ENCODE assay signal across 11 mouse cellular contexts in genomic region chrX:53045187-53045903, GRCm38 (mm10). TPM values are rescaled to one million over a fixed set of nuclear protein-coding genes. Genes with fewer than 3 reads are reported as not detected.
DNase-seq lines count a peak whose midpoint lies in the region; ATAC-seq and TF ChIP-seq lines count a peak whose summit lies in the region.
"Had no signal": no experiment of that assay in that cellular context is flagged by ENCODE, and none has a peak within 500 bp of the region (broad histone marks: within the 10 kb centered on the region; RNA-seq: fewer than 3 reads in every experiment).

No protein-coding gene starts in this region.

- intact Hi-C loops in heart, postnatal 14 days (cut with DNase I): no loop called here

- no peaks in the 10 kb centered on the region for H3K79me2 ChIP-seq in liver, adult 2 months (ENCODE audit: control insufficient read depth, insufficient read depth, low read length)

- H3K9ac ChIP-seq in forebrain, embryonic 14.5 days (ENCODE audit: low read length): no peak overlapping the region
- H3K9ac ChIP-seq in forebrain, embryonic 12.5 days: no peak overlapping the region
- H3K9ac ChIP-seq in liver, adult 2 months (ENCODE audit: low read depth, low read length): no peak overlapping the region
- H3K9ac ChIP-seq: neural tube, embryonic 13.5 days had no signal

- no peaks in the 10 kb centered on the region for H3K4me1 ChIP-seq in forebrain, embryonic 14.5 days (ENCODE audit: control insufficient read depth, insufficient read depth, low read length)
- H3K4me1 ChIP-seq in forebrain, embryonic 12.5 days: peaks cover 4% of the 10 kb centered on the region; the same call in 1 of the 2 replicates
- peaks cover 19% of the 10 kb centered on the region for H3K4me1 ChIP-seq in bone marrow macrophage, adult 2 months (ENCODE audit: control insufficient read depth, insufficient read depth, low read length)
- no peaks in the 10 kb centered on the region for H3K4me1 ChIP-seq in liver, adult 2 months (ENCODE audit: control insufficient read depth, insufficient read depth, low read length)
- H3K4me1 ChIP-seq: neural tube, embryonic 13.5 days had no signal

- no peaks in the 10 kb centered on the region for H3K27me3 ChIP-seq in forebrain, embryonic 14.5 days (replicated peaks; ENCODE audit: control insufficient read depth, insufficient read depth, low read length)
- H3K27me3 ChIP-seq in forebrain, embryonic 12.5 days: no peaks in the 10 kb centered on the region
- no peaks in the 10 kb centered on the region for H3K27me3 ChIP-seq in liver, adult 2 months (ENCODE audit: control insufficient read depth, insufficient read depth, low read length)
- H3K27me3 ChIP-seq: CH12.LX; neural tube, embryonic 13.5 days had no signal

- peak; percentile 83 for ATAC-seq in forebrain, embryonic 14.5 days
- ATAC-seq in forebrain, embryonic 12.5 days (ENCODE audit: low FRiP score): no peak

- no peak for TF ChIP-seq CTCF in bone marrow macrophage, adult 2 months (IDR thresholded peaks at IDR 0.05; ENCODE audit: low read depth, low read length)
- no peak for TF ChIP-seq CTCF in liver, adult 2 months (IDR thresholded peaks at IDR 0.05; ENCODE audit: low read depth, low read length)

- DNase-seq in forebrain, embryonic 14.5 days (ENCODE audit: low spot score): peak; percentile 47
- DNase-seq in heart, postnatal 14 days: peak; percentile 48 to 53
- no peak for DNase-seq in liver, adult 2 months (ENCODE audit: extremely low read depth, low read depth, low spot score)
- no peak for DNase-seq in embryo, embryonic 9.5 days (ENCODE audit: extremely low spot score)
- no peak for DNase-seq in retina, postnatal 1 day
- DNase-seq in right cerebral cortex, postnatal 36 days (ENCODE audit: low spot score in 2 of 2): no peak
- DNase-seq: cerebellum, adult 11 months had no signal

- peak overlapping the region; percentile 44; the same call in 1 of the 2 replicates for H3K27ac ChIP-seq in forebrain, embryonic 14.5 days (ENCODE audit: low read depth, low read length)
- no peak overlapping the region for H3K27ac ChIP-seq in forebrain, embryonic 12.5 days
- peak overlapping the region; percentile 60 for H3K27ac ChIP-seq in bone marrow macrophage, adult 2 months (ENCODE audit: insufficient read depth, low read depth, low read length)
- H3K27ac ChIP-seq in liver, adult 2 months (replicated peaks; ENCODE audit: insufficient read depth, low read depth, low read length): 0 out of 2 replicates have a peak overlapping the region, but pooled peaks have one; percentile 23
- H3K27ac ChIP-seq: neural tube, embryonic 13.5 days had no signal

- no peaks in the 10 kb centered on the region for H3K36me3 ChIP-seq in forebrain, embryonic 14.5 days (ENCODE audit: control insufficient read depth, insufficient read depth, low read length)
- H3K36me3 ChIP-seq in forebrain, embryonic 12.5 days (replicated peaks): no peaks in the 10 kb centered on the region
- H3K36me3 ChIP-seq in liver, adult 2 months (ENCODE audit: control insufficient read depth, insufficient read depth, low read length): no peaks in the 10 kb centered on the region
- H3K36me3 ChIP-seq: neural tube, embryonic 13.5 days had no signal

- H3K4me3 ChIP-seq in forebrain, embryonic 14.5 days (ENCODE audit: low read depth, low read length): no peak overlapping the region
- H3K4me3 ChIP-seq in forebrain, embryonic 12.5 days (replicated peaks): no peak overlapping the region
- H3K4me3 ChIP-seq in bone marrow macrophage, adult 2 months (ENCODE audit: insufficient read depth, low read length): no peak overlapping the region
- H3K4me3 ChIP-seq in liver, adult 2 months (ENCODE audit: insufficient read depth, low read depth, low read length): no peak overlapping the region
- H3K4me3 ChIP-seq: neural tube, embryonic 13.5 days had no signal

- H3K4me2 ChIP-seq in forebrain, embryonic 14.5 days (ENCODE audit: low read length): no peak overlapping the region
- H3K4me2 ChIP-seq in forebrain, embryonic 12.5 days: no peak overlapping the region
- H3K4me2 ChIP-seq: neural tube, embryonic 13.5 days had no signal

- no peak for TF ChIP-seq POLR2A in bone marrow macrophage, adult 2 months (IDR thresholded peaks at IDR 0.05; ENCODE audit: borderline replicate concordance, low read depth, low read length)
- no peak for TF ChIP-seq POLR2A in liver, adult 2 months (IDR thresholded peaks at IDR 0.05; ENCODE audit: extremely low read depth, insufficient read depth, low read length)

- 47% methylated on average over 10 of the region's 10 CpGs for WGBS in forebrain, embryonic 14.5 days
- 53% methylated on average over 10 of the region's 10 CpGs for WGBS in forebrain, embryonic 12.5 days
- 56% methylated on average over 10 of the region's 10 CpGs for WGBS in liver, adult 2 months

- H3K9me3 ChIP-seq in forebrain, embryonic 14.5 days (replicated peaks; ENCODE audit: control insufficient read depth, low read length): no peaks in the 10 kb centered on the region
- no peaks in the 10 kb centered on the region for H3K9me3 ChIP-seq in forebrain, embryonic 12.5 days
- H3K9me3 ChIP-seq: neural tube, embryonic 13.5 days had no signal

RNA-seq across cellular contexts. Expression of gene Hprt, which starts 57.4 kb away (rescaled TPM):
- polyA plus RNA-seq in forebrain, embryonic 14.5 days (2014; fragmentation: Nextera tagmentation; extraction: Ambion mirVana): 87.9 and 93.1 TPM in 2 replicates
- polyA plus RNA-seq in forebrain, embryonic 12.5 days (2016; fragmentation: Nextera tagmentation; extraction: Ambion mirVana): 64.4 and 68.6 TPM in 2 replicates
- 374 and 381 TPM in 2 replicates for polyA plus RNA-seq in bone marrow macrophage, adult 2 months (2012; ENCODE audit: insufficient read depth, insufficient read length, missing spikeins)
- total RNA-seq in heart, postnatal 14 days (2021): 10 to 100 TPM; 56.9 to 74.6 TPM
- total RNA-seq in liver, adult 2 months (2014; rRNA removed): 50.3 and 56.2 TPM in 2 replicates
- polyA plus RNA-seq in liver, adult 2 months (2012; rRNA removed): 11.9 and 16.7 TPM in 2 replicates

Comparison
In these comparisons a context has a peak if more than half of its experiments do, and no peak if none do; other contexts are left out.
1. DNase-seq: peak in forebrain, embryonic 14.5 days (single experiment) and heart, postnatal 14 days (2 of 2); none in liver, adult 2 months (single experiment), embryo, embryonic 9.5 days (single experiment), retina, postnatal 1 day (single experiment) and right cerebral cortex, postnatal 36 days (0 of 2).